Mouse (Mus musculus): ENCODE measurements around the gene Tusc2.

DNA sequence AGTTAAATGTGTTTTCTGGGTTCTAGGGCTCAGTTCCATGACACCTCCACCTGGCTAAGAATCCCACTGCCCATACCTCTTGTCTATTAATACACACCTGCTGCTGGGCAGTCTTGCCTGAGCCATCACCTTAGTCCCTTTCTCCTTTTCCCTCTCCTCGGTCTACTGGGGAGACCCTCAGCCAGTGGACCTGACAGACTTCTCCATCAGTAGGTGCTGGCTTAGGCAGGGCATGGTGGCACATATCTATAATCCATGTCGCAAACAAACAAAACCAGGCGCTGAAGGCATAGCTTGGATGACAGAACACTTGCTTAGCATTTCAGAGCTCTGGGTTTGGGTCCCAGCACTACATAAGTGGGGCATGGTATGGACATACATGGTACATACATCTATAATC is 24.3 kb upstream of the Tusc2 start:
- TF ChIP-seq GATA1 (IDR thresholded peaks at IDR 0.05; ENCODE audit: borderline replicate concordance, low read length) (no peak), FLI1 (IDR thresholded peaks at IDR 0.05; ENCODE audit: low read length) (no peak)
